Mouse (Mus musculus) v-Abl transformed pro-B cells (cell line): Measurements from ENCODE around the gene Pon1.
"Not testable (repeated sequence)": the region's sequence is repeated elsewhere in the genome, so short reads cannot be mapped to it uniquely, and the experiment has no call there.

ENCODE experiments used
- in situ Hi-C, 2 experiments: fragments of 400-800 bp; cut with MboI; formaldehyde crosslinking; loops; one replicate each; pipeline ENCODE4 v1.15.1; 2025; ENCODE audit not compliant: unreplicated experiment in 2 of 2

Gene Pon1

DNA sequence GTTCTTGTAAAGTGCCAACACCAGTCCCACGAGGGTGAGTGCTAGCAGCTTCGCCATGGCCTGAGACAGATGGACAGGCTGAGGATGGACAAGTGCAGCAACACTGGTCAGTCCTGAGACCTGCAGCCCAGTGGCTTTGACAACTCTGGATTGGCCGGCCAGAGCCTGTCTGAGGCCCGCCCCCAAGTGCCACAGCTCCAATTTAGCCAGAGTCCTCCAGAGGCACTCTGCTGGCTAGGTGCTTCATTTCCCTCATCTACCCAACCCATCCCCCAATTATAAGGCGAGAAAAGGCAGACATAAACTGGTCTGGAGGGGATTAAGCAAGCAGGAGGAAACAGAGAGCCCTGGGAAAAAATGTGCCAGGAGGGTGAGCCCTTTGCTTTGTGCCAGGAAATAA is at the start of gene Pon1:
Pon1 (minus strand) TSS at position 254 of the 400 bp plus-strand sequence.
- in situ Hi-C loops: no loop called here

DNA sequence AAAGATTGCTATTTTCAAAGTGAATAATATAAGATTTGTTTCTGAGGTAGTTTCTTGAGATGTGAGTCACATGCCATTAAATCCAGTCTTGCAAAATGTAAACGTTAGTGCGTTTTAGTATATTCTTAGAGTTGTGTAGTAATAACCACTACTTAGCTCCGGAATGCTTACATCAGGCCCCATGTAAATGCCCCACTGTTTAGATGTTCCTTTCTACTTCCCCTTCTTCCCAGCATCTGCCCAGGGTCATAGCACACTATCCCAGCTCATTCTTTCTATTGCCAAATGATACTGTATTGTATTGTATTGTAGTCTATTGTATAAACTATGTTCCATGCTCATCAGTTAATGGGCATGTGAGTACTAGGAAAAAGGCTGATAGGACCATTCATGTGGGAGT is 45.1 kb upstream of the Pon1 start:
- in situ Hi-C loops: loop anchor here in 1 of 2 experiments (25.0 kb wide), 1 partner anchor 124 kb away; no protein-coding TSS in a partner anchor

DNA sequence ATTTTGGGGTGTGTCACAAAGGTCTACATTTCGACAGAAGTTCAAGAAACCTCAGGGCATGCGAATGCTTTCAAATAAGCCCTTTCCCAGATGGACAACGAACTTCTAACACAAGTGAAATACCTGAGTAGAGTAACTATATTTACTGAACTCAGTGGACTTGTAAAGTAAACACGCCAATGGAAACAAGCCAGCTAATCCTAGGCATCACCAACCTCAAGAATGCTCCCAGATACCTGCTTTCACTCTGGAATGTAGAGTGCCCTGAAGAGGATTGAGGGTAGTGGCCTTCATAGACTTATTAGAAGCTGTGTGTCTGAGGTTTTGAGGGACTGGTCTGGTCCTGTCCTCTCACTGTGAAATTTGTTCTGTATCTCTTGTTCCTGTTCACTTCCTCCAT is 43.8 kb upstream of the Pon1 start:
- in situ Hi-C loops: loop anchor here in 1 of 2 experiments (25.0 kb wide), 1 partner anchor 125 kb away; no protein-coding TSS in a partner anchor

DNA sequence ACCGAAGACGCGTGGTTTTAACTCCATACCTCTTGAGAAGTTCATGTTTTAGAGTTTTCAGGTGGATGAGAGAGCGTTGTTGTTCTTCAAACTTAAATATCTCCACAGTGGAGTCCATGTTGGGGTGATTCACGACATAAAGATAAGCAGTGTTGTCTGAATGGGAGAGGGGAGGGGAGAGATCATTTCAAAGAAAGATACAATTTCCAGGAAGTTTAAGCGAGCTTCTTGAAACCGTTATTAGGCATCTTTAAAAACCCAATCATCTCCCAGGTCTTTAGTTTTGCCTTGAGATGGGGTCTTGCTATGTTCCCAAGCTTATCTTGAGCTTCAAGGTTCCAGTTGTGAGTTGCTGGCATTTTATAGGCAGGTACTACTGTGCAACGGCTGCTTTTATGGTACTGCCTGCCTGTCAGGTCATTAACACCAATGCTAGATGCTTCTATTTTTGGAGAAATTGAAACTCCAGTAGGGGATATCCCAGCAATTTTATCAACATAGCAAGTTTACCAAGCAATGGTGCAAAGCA is 43.2 kb upstream of the Pon1 start:
- in situ Hi-C loops: loop anchor here in 1 of 2 experiments (25.0 kb wide), 1 partner anchor 125 kb away; no protein-coding TSS in a partner anchor

DNA sequence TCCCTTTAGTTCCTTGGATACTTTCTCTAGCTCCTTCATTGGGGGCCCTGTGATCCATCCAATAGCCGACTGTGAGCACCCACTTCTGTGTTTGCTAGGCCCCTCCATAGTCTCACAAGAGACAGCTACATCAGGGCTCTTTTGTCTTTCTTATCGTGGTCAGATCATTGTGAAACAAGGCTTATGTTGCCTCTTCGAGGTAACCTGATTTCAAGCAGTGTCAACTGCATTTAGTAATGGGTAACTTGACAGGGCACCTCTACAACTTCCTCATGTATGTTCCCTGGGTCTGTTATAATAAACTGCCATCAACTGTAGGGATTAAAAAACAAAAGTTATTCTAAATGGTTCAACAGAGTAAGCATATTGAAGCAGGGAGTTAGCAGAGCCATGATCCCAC is 40.8 kb upstream of the Pon1 start:
- in situ Hi-C loops: loop anchor here in 1 of 2 experiments (25.0 kb wide), 1 partner anchor 128 kb away; no protein-coding TSS in a partner anchor

DNA sequence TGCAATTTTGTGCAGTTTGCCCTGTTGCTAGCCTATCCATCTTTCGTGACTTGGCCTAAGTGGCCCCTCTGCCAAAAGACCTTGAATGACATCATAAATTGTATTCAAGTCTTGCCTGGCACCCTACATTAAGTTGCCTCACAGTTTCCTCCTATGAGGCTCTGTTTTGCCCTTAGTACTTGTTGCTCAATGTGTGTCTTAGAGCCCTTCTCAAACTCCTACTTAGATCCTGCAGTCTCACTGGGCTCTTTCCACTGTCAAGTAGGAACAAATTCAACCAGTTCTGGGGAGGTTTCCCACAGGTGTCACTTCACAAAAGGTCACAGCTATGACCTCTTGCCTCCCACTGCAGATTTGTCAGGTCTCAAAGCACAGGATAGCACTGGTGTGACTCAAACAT is 40.1 kb upstream of the Pon1 start:
- in situ Hi-C loops: loop anchor here in 1 of 2 experiments (25.0 kb wide), 1 partner anchor 128 kb away; no protein-coding TSS in a partner anchor

DNA sequence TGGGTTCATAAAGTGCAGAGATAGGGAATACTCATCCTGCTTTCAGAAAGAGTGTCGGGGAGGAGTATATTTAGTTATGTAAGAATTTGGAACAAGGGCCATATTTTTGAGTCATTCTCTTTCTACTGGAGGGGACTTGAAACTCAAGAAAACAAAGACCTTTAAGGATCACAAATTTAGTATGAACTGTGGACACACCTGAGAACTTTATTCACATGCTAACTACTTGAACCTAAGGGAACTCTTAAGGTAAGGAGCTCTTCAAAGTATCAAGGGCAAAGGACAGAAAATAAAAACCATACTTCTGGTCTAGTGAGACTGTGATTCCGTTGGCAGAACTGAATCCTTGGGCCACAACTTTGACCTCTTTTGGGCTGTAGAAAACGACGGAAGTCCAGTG is 38.3 kb upstream of the Pon1 start:
- in situ Hi-C loops: loop anchor here in 1 of 2 experiments (25.0 kb wide), 1 partner anchor 130 kb away; no protein-coding TSS in a partner anchor

DNA sequence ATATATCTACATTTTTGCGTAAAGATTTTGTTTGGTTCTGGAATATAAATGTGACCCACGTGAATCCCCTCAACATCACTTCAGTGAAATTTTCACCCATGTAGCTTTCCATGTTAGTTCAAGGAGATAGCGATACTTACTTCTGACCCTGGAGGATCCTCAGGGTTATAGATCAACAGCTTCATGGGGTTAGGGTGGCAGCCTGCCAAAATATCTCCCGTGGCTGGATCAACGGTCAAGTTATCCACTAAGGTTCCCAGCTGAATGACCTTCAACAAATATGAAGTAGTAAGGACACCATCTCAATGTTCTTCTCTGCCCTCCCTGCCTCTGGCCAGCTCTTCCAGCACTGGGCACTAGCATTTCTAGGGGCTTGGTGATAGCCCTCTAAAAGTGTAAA is 36.5 kb upstream of the Pon1 start:
- in situ Hi-C loops: loop anchor here in 1 of 2 experiments (25.0 kb wide), 1 partner anchor 132 kb away; no protein-coding TSS in a partner anchor

DNA sequence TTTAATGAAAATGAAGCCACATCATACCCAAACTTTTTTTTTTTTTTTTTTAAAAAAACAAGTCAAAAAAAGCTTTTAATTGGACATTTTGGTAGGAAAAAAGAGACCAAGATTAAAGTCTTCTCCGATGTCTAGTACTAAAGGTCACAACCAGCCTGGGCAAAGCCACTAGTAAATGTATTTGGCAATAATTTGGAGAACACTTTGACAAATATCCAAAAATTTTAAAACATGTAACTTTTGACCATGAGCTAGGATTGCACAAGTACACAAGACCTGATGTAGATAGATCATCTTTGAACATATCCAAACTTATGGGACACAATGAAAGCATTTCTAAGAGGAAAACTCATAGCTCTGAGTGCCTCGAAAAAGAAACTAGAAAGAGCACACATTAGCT is 29.8 kb upstream of the Pon1 start:
- in situ Hi-C loops: not testable (repeated sequence)

DNA sequence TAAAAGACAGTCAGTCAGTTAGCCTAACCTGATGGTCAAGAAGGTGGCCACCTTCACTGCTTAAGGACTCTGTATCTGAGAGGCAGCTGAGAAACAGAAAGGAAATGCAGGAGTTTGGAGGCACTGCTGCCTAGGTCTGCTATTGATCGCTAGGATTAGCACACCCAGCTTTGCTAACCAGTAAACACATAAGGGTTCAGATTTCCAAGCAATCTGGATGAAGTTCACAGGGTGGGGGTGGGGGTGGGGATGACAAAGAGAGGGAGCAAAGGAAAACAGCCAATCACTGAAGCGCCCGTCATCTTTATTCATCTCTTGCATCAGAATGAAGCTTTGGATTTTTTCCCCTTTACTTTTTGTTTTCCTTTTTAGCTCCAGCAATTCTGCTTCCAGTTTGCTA is 28.3 kb upstream of the Pon1 start:
- in situ Hi-C loops: no loop called here

DNA sequence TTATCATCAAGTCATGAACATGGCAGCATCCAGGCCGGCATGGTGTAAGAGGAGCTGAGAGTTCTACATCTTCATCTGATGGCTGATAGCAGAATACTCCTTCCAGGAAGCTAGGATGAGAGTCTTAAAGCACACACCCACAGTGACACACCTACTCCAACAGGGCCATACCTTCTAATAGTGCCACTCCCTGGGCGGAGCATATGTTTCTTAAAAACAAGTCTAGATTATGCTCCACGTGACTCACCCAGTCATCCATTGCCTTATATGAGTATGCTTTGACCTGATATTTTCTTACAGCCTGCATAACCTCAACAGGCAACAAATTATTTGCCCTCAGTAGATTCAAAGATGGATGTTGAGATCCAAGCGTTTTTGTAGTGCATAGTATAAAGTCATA is 24.4 kb upstream of the Pon1 start:
- in situ Hi-C loops: no loop called here

DNA sequence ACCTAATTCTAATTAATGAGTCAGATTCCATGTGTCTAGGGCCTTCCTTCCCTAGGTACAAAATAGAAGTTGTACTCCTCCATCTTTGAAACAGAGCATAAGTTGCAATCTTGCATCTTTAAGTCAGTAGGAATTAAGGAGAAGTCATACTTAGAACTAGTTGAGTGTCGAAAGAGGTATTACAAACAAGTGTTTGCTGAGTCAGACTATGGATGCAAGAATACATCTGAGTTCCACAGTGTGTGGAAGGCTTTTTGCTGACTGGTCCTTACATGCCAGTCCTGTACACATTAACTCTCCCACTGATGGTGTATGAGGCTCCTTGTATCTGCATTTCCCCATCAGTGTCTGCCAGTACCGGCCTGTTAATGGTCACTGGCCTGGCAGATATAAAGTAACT is 14.1 kb upstream of the Pon1 start:
- in situ Hi-C loops: no loop called here

DNA sequence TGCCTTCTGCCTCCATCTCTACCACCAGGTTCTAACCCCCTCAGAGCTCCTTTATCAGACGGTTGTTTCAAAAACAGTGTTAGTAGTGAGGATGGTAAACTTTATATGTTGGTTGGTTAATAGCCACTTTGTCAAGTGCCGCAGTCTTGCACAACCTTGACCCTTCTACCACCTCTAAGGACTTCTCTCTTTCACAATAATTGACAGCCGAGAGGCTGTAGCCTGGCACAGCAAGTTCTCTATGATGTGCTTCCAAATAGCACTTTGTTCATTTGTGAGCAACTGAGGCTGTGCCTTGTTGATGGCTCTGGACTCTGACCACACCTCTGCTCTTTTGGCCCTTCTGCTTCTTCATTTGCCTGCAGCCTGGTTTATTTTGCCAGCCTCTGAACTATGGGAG is 6.2 kb upstream of the Pon1 start:
- in situ Hi-C loops: no loop called here

DNA sequence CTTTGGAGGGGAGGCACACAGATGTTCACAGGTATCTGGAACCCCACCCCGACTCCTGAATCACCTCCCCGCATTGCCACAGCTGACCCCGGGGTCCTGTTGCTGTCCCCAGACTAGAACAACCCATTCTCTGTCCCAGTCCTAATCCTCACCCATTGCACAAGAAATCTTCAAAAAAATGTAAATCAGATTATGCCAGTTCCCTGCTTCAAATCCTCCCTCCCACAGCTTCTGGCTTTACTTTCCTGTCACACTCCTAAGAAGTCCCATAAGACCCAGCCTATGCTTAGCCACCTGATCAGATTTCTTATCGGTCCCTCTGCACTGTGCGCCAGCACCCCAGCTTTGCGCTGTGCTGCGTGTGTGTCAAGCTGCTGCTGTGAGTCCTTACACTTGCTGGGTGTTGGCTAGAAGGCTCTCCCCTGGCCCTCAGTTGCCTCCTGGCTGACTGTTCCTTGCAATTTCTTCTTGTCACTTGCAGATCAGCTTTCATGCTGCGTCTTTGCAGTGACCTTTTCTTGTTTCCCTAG is 5.7 kb upstream of the Pon1 start:
- in situ Hi-C loops: no loop called here

DNA sequence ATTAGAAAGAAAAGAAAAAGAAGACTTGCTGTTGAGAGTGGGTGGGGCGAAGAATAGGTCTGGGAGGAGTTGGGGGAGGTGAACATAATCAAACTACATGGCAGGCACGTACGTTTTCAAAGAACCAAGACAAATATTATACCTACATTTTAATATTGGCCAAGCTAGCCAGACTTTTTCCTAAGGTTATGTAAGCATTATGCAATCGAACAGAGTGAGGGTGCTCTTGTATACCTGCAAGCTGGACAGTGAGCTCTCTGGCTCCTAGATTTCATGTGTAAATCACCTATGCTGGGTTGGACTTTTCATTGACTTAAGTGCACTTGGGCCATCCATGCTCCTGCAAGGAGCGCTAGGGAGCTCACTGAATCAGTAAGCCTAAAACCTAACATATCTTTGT is 4.8 kb upstream of the Pon1 start:
- in situ Hi-C loops: no loop called here

DNA sequence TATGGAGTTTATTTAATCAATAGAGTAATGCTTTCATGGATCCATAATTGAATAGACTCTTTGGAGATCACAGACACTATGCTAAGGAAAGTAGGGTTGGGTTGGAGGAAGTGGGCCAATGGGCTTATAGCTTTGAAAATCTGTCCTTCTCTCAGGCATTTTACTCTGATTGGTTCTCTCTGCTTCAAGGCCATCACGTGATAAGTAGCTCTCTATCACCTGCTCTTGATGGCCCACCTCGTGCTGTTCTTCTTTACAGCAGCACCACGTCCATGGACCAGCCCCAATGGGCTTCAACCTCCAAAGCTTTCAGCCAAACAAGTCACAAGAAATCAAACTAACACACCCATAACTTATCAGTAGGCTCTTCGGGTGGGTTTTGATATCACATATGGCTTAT is 3.0 kb downstream of the Pon1 start:
- in situ Hi-C loops: no loop called here

DNA sequence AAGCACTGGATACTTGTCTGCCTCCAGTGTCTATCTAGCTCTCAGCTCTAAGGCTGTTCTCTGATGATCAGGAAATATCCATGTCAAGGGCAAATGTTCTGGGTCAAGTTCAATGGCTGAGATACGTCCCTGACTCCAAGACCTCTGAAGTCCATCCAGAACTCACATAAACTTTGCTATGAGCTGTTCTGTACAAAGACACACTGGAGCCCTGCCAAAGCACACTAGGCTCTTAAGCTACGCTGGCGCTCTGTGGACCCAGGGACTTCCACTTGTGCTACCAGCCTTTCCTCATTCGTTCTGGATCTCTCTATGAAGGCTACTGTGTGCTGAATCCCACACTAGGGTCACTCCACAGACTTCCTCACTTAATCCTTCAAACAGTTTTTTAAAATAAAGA is 4.2 kb downstream of the Pon1 start:
- in situ Hi-C loops: no loop called here

DNA sequence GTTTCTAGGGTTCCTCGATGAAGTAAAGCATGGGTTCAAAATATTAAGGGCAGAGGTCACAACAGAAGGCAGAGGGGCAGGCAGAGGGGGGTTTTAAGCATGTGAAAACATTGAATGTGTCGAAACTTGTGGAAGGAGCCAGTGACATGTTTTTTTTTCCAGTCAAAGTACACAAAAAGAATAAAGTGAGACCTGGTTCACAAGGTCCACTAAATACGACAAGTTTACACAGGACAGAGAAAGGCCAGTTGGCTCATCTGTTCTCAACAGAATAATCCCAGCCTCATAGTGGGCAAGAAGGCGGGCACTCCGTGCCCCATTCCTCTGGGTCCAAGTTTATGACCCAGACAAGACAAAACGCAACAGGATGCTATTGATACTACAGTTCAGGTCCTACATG is 4.8 kb downstream of the Pon1 start:
- in situ Hi-C loops: no loop called here

DNA sequence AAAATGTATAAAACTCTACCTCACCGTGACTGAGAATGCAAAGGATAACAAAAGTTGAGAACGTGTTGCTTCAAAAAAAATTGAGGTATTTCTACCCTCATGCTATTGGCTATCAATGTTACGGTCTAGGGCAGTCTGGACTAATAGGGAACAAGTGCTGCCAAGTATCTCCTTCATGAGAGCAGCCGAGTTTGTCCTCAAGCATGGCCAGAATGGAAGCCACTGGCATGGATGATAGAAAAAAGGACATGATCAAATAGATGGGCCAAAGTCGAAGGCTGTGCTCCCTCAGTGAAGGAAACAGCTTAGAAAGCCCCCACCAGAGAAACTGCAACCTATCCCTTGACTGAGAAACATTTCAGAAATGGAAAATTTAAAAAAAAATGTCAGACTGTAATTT is 5.7 kb downstream of the Pon1 start:
- in situ Hi-C loops: no loop called here

DNA sequence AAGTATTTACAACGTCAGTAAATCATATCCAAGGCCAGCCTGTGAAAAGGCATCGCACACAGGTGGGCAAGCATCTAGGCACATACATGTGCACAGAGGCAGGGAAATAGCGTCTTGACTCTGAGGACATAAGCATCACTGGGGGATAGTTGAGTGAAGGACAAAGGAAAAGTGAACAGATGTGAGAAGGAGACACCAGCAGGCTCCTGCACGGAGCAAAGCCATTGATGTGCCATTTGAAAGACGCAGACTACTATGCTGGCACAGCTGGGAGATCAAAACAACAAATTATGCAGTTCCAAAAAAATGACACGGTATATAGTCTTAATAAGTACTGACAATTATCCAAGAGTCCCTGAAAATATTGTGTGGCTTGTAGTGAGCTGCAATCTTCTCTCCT is 6.2 kb downstream of the Pon1 start:
- in situ Hi-C loops: no loop called here

DNA sequence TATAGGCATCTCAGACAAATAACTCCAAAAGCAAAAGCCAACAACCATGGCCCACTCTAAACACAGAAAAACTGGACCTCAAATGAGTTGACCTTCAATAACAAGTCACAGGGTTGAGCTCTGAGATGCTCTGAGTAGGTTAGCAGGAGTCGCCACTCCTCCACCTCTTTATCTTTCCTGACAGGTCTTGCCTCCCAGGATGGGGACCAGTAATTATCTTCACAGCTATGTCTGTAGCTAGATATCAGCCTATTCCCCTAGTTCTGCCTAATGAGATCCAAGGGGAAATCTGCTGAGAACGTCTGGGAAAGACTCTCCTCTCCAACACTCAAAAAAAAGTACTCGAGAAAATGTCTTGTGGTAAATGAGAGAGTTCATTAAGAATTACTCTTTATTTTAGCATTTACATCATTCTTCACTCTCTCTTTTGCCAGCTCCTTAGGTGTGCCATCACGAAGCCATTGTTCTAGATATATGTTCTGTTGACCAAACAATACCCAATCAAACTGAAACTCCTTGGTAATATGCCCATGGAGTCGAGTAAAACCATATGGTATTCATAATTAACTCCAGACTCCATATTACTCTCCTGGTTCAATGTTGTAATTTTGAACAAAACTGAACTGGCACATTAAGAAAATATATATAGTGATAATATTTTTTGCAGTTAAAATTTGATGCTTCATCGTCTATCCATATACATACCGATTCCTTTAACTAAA is 7.4 kb downstream of the Pon1 start:
- in situ Hi-C loops: no loop called here

DNA sequence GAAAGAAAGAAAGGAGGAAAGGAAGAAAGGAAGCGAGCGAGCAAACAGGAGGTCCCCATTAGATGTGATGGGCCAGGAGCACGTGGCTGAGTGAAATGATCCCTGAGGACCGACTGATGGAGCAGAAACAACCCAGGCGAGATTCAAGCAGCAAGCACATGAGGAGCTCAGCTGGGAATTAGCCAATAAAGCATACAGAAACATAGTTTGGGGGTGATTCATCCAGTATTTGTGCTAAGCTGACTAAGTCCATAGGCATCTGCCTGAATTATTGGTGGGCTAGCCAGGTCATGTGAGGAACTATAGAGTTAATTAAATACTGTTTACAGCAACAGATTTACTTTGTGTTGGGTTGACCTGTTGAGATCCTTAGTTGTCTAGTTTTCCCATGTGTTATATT is 13.1 kb downstream of the Pon1 start:
- in situ Hi-C loops: no loop called here
